ENCODE assay signal across 9 mouse cellular contexts in the genomic region with DNA sequence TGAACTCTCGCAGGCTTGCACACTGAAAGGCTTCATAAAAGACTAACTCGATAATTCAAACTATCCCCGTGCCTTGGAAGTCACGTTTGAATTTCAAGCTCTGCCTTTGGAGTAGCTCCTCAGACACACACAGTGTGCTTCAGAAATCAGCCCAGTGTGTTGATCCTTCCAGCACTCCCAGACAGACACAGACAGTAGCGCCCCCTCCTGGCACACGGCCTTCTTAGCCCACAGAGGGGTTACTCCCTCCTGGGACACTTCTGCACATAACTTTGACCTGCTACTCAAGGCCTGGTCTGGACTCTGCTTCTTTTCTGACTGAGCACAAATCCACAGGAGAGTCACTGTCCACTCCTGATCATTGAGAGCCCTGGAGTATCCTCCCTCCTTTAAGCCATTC.
DNase-seq lines count a peak whose midpoint lies in the region; ATAC-seq and TF ChIP-seq lines count a peak whose summit lies in the region.
"Had no signal": no experiment of that assay in that cellular context is flagged by ENCODE, and none has a peak within 500 bp of the region (broad histone marks: within the 10 kb centered on the region; RNA-seq: fewer than 3 reads in every experiment).

No protein-coding gene starts in this region.

- peaks cover 28% of the 10 kb centered on the region for H3K4me1 ChIP-seq in kidney, embryonic 15.5 days
- peaks cover 23% of the 10 kb centered on the region for H3K4me1 ChIP-seq in heart, embryonic 12.5 days (replicated peaks)

- peaks cover 100% of the 10 kb centered on the region for H3K79me2 ChIP-seq in C2C12 (ENCODE audit: control insufficient read depth, insufficient read depth)

- H3K9me3 ChIP-seq in kidney, embryonic 15.5 days (replicated peaks): no peaks in the 10 kb centered on the region
- no peaks in the 10 kb centered on the region for H3K9me3 ChIP-seq in heart, embryonic 12.5 days (replicated peaks)
- H3K9me3 ChIP-seq: limb, embryonic 13.5 days had no signal

- H3K9ac ChIP-seq in kidney, embryonic 15.5 days: no peak overlapping the region
- no peak overlapping the region for H3K9ac ChIP-seq in heart, embryonic 12.5 days
- H3K9ac ChIP-seq: limb, embryonic 13.5 days had no signal

- DNase-seq in kidney, adult 18-20 months: peak; percentile 30
- DNase-seq in adipocyte (ENCODE audit: low spot score): peak; percentile 45
- peak; percentile 59 for DNase-seq in mesoderm, embryonic 11.5 days (ENCODE audit: low read depth, low spot score)
- DNase-seq in frontal cortex, postnatal 10 days (ENCODE audit: low spot score in 2 of 2): no peak

- TF ChIP-seq CTCF in C2C12 (IDR thresholded peaks at IDR 0.05; ENCODE audit: control insufficient read depth, insufficient read depth, insufficient read length): peak; percentile 49

- no peak overlapping the region for H3K27ac ChIP-seq in kidney, embryonic 15.5 days
- H3K27ac ChIP-seq in heart, embryonic 12.5 days (ENCODE audit: poor library complexity, severe bottlenecking): 0 out of 2 replicates have a peak overlapping the region, but pooled peaks have one; percentile 12
- H3K27ac ChIP-seq: limb, embryonic 13.5 days had no signal

- H3ac ChIP-seq in C2C12 (ENCODE audit: control insufficient read depth, insufficient read length, low read depth): no peak overlapping the region

- no peak overlapping the region for H3K4me3 ChIP-seq in kidney, embryonic 15.5 days (replicated peaks)
- H3K4me3 ChIP-seq in C2C12 (ENCODE audit: insufficient read depth, poor library complexity, severe bottlenecking): no peak overlapping the region
- H3K4me3 ChIP-seq in heart, embryonic 12.5 days: no peak overlapping the region
- H3K4me3 ChIP-seq: limb, embryonic 13.5 days had no signal

- 42% methylated on average over 6 of the region's 6 CpGs for WGBS in kidney, embryonic 15.5 days
- 34% methylated on average over 6 of the region's 6 CpGs for WGBS in heart, embryonic 12.5 days

- no peaks in the 10 kb centered on the region for H3K27me3 ChIP-seq in kidney, embryonic 15.5 days
- no peaks in the 10 kb centered on the region for H3K27me3 ChIP-seq in C2C12 (ENCODE audit: control insufficient read depth, insufficient read depth, insufficient read length)
- no peaks in the 10 kb centered on the region for H3K27me3 ChIP-seq in heart, embryonic 12.5 days (replicated peaks)
- H3K27me3 ChIP-seq: limb, embryonic 13.5 days had no signal

- no peak overlapping the region for H3K4me2 ChIP-seq in kidney, embryonic 15.5 days
- no peak overlapping the region for H3K4me2 ChIP-seq in heart, embryonic 12.5 days
- H3K4me2 ChIP-seq: limb, embryonic 13.5 days had no signal

- ATAC-seq in kidney, embryonic 15.5 days (replicated peaks; ENCODE audit: low FRiP score): no peak
- ATAC-seq in heart, embryonic 12.5 days (ENCODE audit: insufficient number of reproducible peaks, low FRiP score): no peak
- ATAC-seq in erythroid progenitor cell, adult 5-6 weeks (replicated peaks; ENCODE audit: low FRiP score, poor library complexity, severe bottlenecking): no peak

- H3K36me3 ChIP-seq in kidney, embryonic 15.5 days: no peaks in the 10 kb centered on the region
- H3K36me3 ChIP-seq in C2C12 (ENCODE audit: control insufficient read depth, insufficient read depth): peaks cover 13% of the 10 kb centered on the region
- H3K36me3 ChIP-seq in heart, embryonic 12.5 days: no peaks in the 10 kb centered on the region
- H3K36me3 ChIP-seq: limb, embryonic 13.5 days had no signal

- peaks cover 78% of the 10 kb centered on the region for H3K79me3 ChIP-seq in C2C12 (ENCODE audit: low read depth)

TF ChIP-seq in C2C12, 6 proteins besides CTCF, POLR2A, EP300 and RAD21:
- TF ChIP-seq USF1 (IDR thresholded peaks at IDR 0.05; ENCODE audit: low read depth) (no peak), MAX (IDR thresholded peaks at IDR 0.05) (no peak), FOSL1 (IDR thresholded peaks at IDR 0.05; ENCODE audit: insufficient read depth, low read length, poor library complexity, severe bottlenecking) (no peak), CEBPB (IDR thresholded peaks at IDR 0.05; ENCODE audit: low read depth) (no peak)

Comparison
In these comparisons a context has a peak if more than half of its experiments do, and no peak if none do; other contexts are left out.
1. DNase-seq: peak in kidney, adult 18-20 months (single experiment), adipocyte (single experiment) and mesoderm, embryonic 11.5 days (single experiment); none in frontal cortex, postnatal 10 days (0 of 2).